Mouse (Mus musculus) bone marrow macrophage, adult 2 months (primary cell): ENCODE results near the gene Pmf1.

ENCODE experiments used
- CTCF ChIP-seq: IDR thresholded peaks from 2 replicates; pipeline ENCODE4 v1.5.1; 2012; ENCODE audit warnings: low read depth, mild to moderate bottlenecking, low read length, moderate library complexity
- POLR2A ChIP-seq: IDR thresholded peaks from 2 replicates; pipeline ENCODE4 v1.6.1; 2012; ENCODE audit warnings: mild to moderate bottlenecking, low read depth, low read length, borderline replicate concordance

- TF ChIP-seq CTCF (no peak), POLR2A (no peak)
Observed at GRCm38 (mm10) chr3:88359584-88359983, 50.5 kb downstream of the Pmf1 start.
